ENCODE assay signal across 8 mouse cellular contexts in the genomic region with DNA sequence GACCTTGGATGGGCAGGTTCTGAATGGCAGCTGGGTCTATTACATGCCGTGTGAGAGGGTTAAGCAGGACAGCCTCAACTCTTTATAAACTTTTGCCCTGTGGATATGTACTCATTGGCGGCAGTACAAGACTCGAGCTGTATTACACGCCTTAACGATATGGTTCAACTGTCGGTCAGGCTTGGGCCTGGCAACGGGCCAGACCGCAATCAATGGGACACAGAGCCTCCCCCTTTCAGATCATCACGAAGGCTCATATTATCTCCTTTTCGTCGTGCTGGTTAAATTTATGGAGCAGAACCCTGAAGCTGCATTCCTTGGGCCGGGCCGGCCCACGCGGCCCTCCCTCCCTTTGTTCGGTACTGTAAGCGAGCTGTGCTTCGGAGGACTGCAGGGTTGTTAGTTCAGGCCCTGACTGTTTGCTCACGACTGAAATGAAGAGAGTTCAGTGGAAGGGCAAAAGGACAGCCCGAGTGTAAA.
A peak's percentile ranks its signal among the peaks of the same experiment; 100 is the strongest.
DNase-seq lines count a peak whose midpoint lies in the region; ATAC-seq and TF ChIP-seq lines count a peak whose summit lies in the region.

No protein-coding gene starts in this region.

- in situ Hi-C loops in Patski (cut with MboI; ENCODE audit: low pct_unique_long_range_greater_than_20kb): loop anchor here (5.0 to 25.0 kb wide), 3 partner anchors 53 to 1713 kb away; partner anchors contain the start of genes Dhrs3 and Pdpn

- H3K4me3 ChIP-seq in brown adipose tissue, adult 24 weeks (ENCODE audit: insufficient read depth, low read depth, low read length): no peak overlapping the region
- H3K4me3 ChIP-seq in lung, embryonic 14.5 days (ENCODE audit: low read depth, low read length): no peak overlapping the region

- no peaks in the 10 kb centered on the region for H3K36me3 ChIP-seq in lung, embryonic 14.5 days (ENCODE audit: insufficient read depth)

- DNase-seq in Patski (ENCODE audit: low read depth, low spot score): peak; percentile 98
- DNase-seq in gastrocnemius, postnatal 4 days (ENCODE audit: low spot score in 2 of 2): peak; percentile 39 to 77
- DNase-seq in kidney, adult 18-20 months: peak; percentile 84
- DNase-seq in lung, embryonic 14.5 days: peak; percentile 96
- DNase-seq in ovary, postnatal 10 days (ENCODE audit: low spot score): peak; percentile 68
- no peak for DNase-seq in cerebellum, adult 11-12 months
- no peak for DNase-seq in left cerebral cortex, adult 11 months (ENCODE audit: low spot score)

- peaks cover 53% of the 10 kb centered on the region for H3K4me1 ChIP-seq in brown adipose tissue, adult 24 weeks (ENCODE audit: control insufficient read depth, insufficient read depth, insufficient read length, low read length)
- H3K4me1 ChIP-seq in lung, embryonic 14.5 days (ENCODE audit: insufficient read depth): peaks cover 38% of the 10 kb centered on the region

- no peaks in the 10 kb centered on the region for H3K9me3 ChIP-seq in lung, embryonic 14.5 days (ENCODE audit: low read depth, low read length)

- POLR2A ChIA-PET in Patski (lab: Charles Lee): interaction anchor here (0.6 to 2.6 kb wide), 8 partner anchors 10 to 109 kb away, joined by 3 to 20 read pairs (median 4); partner anchors contain the start of gene Dhrs3

- TF ChIP-seq CTCF in Patski (IDR thresholded peaks at IDR 0.05): no peak
- TF ChIP-seq CTCF in lung, embryonic 14.5 days (IDR thresholded peaks at IDR 0.05; ENCODE audit: low read depth): no peak

- no peak overlapping the region for H3K9ac ChIP-seq in lung, embryonic 14.5 days

- ATAC-seq in Patski: peak; percentile 88
- ATAC-seq in lung, embryonic 14.5 days (ENCODE audit: insufficient read depth): peak; percentile 94

- CTCF ChIA-PET in Patski (lab: Charles Lee): interaction anchor here (0.7 to 4.8 kb wide), 8 partner anchors 10 to 70 kb away, joined by 3 to 13 read pairs (median 4); no protein-coding TSS in a partner anchor

- 9% methylated on average over 20 of the region's 20 CpGs for WGBS in lung, embryonic 14.5 days

- H3K27ac ChIP-seq in brown adipose tissue, adult 24 weeks (replicated peaks; ENCODE audit: low read depth, low read length): peak overlapping the region; percentile 53
- H3K27ac ChIP-seq in lung, embryonic 14.5 days (ENCODE audit: low read depth): peak overlapping the region; percentile 93

- H3K27me3 ChIP-seq in Patski: no peaks in the 10 kb centered on the region
- H3K27me3 ChIP-seq in lung, embryonic 14.5 days (ENCODE audit: insufficient read depth, low read length): no peaks in the 10 kb centered on the region

- H3K4me2 ChIP-seq in lung, embryonic 14.5 days: peak overlapping the region; percentile 26; the same call in 1 of the 2 replicates

Comparison
In these comparisons a context has a peak if more than half of its experiments do, and no peak if none do; other contexts are left out.
1. DNase-seq: peak in Patski (single experiment), gastrocnemius, postnatal 4 days (2 of 2), kidney, adult 18-20 months (single experiment), lung, embryonic 14.5 days (single experiment) and ovary, postnatal 10 days (single experiment); none in cerebellum, adult 11-12 months (single experiment) and left cerebral cortex, adult 11 months (single experiment).